Mouse (Mus musculus) E14TG2a.4 (cell line): ENCODE measurements around the gene Acin1.

Experiments used
- H3K27me3 ChIP-seq: 2 replicates; pipeline ENCODE4 v1.6.1; 2014; ENCODE audit warnings: low read length, control low read depth; ENCODE audit not compliant: insufficient read depth
- H3K36me3 ChIP-seq: 2 replicates; pipeline ENCODE4 v1.6.1; 2014; ENCODE audit warnings: low read length, control low read depth; ENCODE audit not compliant: insufficient read depth
- H3K4me1 ChIP-seq: replicated peaks from 2 replicates; pipeline ENCODE4 v1.6.1; 2014; ENCODE audit warnings: low read depth, low read length, control low read depth
- H3K4me3 ChIP-seq: replicated peaks from 2 replicates; pipeline ENCODE4 v1.5.1; 2014; ENCODE audit warnings: mild to moderate bottlenecking, low read length
- H3K9me3 ChIP-seq: 2 replicates; pipeline ENCODE4 v1.6.1; 2014; ENCODE audit warnings: low read length, control low read depth
- CTCF ChIP-seq: conservative IDR thresholded peaks from 2 replicates; pipeline ENCODE4 v1.5.1; 2014; ENCODE audit warnings: low read length
- NANOG ChIP-seq: IDR thresholded peaks from 2 replicates; pipeline ENCODE4 v1.6.1; 2014; ENCODE audit warnings: borderline replicate concordance, low read length, mixed read lengths
- POU5F1 ChIP-seq: IDR thresholded peaks from 2 replicates; pipeline ENCODE4 v1.6.1; 2014; ENCODE audit warnings: low read length, borderline replicate concordance

Gene Acin1

GRCm38 (mm10) chr14:54632252-54632651 is 54.5 kb downstream of the Acin1 start:
- peak overlapping the region; percentile 84 for H3K4me3 ChIP-seq
- TF ChIP-seq CTCF = no peak
- no peak for TF ChIP-seq NANOG
- no peak for TF ChIP-seq POU5F1
- peaks cover 28% of the 10 kb centered on the region for H3K4me1 ChIP-seq
- H3K27me3 ChIP-seq = peaks cover 41% of the 10 kb centered on the region
- H3K36me3 ChIP-seq = no peaks in the 10 kb centered on the region
- no peaks in the 10 kb centered on the region for H3K9me3 ChIP-seq

DNA sequence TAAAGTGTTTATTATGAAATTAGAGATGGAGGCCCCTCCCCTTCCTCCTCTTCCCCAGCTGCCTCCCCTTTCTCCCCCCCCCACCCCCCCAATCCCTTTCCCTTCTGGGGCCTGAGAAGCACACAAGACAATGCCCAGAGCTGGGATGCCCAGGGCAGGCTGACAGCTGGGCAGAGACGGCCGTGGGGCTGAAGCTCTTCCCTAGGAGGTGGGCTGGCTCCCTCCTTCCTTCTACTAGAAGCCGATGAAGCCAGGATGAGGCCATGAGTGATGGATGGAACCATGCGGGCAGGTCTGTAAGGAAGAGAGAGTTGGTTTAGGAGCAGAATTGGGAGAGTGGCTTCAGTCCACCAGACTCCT is 55.5 kb downstream of the Acin1 start:
- Histone ChIP-seq H3K27me3 (peaks cover 51% of the 10 kb centered on the region), H3K9me3 (no peaks in the 10 kb centered on the region), H3K36me3 (no peaks in the 10 kb centered on the region), H3K4me1 (peaks cover 23% of the 10 kb centered on the region), H3K4me3 (peak overlapping the region; percentile 84; the same call in 1 of the 2 replicates)
- TF ChIP-seq NANOG = no peak
- no peak for TF ChIP-seq POU5F1
- TF ChIP-seq CTCF = no peak

GRCm38 (mm10) chr14:54630583-54631239 is 56.0 kb downstream of the Acin1 start:
- H3K27me3 ChIP-seq = peaks cover 56% of the 10 kb centered on the region

DNA sequence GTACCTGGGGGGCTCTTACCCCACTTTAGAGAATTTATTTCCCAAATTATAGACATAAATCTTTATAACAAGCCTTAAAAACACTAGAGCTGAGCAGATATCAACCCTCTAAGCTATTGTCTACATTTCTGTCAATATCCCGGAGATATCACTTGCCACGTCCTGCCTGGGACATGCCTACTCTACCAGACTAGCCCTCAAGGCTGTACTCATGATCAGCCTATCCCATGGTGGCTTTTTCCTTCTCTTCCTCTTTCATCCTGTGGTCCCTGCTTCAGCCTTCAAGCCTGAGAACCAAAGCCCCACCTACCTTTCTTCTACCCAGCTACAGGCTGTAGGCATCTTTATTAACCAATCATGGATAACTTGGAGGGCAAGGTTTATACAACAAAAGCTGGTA is 56.9 kb downstream of the Acin1 start:
- peaks cover 31% of the 10 kb centered on the region for H3K4me1 ChIP-seq
- H3K4me3 ChIP-seq = no peak overlapping the region
- peaks cover 65% of the 10 kb centered on the region for H3K27me3 ChIP-seq
- H3K9me3 ChIP-seq = no peaks in the 10 kb centered on the region
- H3K36me3 ChIP-seq = no peaks in the 10 kb centered on the region
- TF ChIP-seq NANOG (no peak), CTCF (no peak), POU5F1 (no peak)

More at GRCm38 (mm10) chr14:54630583-54631239, 56.0 kb downstream of the Acin1 start:
- Histone ChIP-seq H3K4me1 (peaks cover 23% of the 10 kb centered on the region), H3K36me3 (no peaks in the 10 kb centered on the region), H3K9me3 (no peaks in the 10 kb centered on the region), H3K4me3 (no peak overlapping the region)
- TF ChIP-seq POU5F1 (no peak), NANOG (no peak), CTCF (no peak)

- Histone ChIP-seq H3K36me3 (no peaks in the 10 kb centered on the region), H3K4me1 (peaks cover 33% of the 10 kb centered on the region), H3K4me3 (no peak overlapping the region), H3K27me3 (peaks cover 66% of the 10 kb centered on the region), H3K9me3 (no peaks in the 10 kb centered on the region)
- TF ChIP-seq NANOG = no peak
- no peak for TF ChIP-seq POU5F1
- no peak for TF ChIP-seq CTCF
Observed at GRCm38 (mm10) chr14:54628103-54628502, 58.6 kb downstream of the Acin1 start.

DNA sequence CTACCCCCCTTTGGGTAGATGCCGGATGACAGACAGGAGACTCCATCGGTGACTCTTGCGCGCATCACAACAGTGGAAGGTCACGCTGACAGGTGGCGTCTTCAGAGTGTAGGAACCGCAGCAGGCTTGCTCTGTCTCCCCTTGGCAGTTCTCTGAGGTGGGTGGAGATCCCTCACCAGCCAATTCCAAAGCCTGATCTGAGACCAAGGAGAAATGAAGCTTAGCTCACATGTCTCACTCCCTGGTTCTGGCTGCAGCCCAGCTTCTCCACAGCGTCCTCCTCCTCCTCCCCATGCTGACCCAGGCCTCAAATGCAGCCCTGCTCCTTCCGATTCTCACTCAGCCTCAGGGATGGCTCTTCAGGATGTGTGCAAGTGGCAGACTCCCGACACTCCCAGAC is 61.8 kb downstream of the Acin1 start:
- no peaks in the 10 kb centered on the region for H3K9me3 ChIP-seq
- no peak for TF ChIP-seq POU5F1
- TF ChIP-seq NANOG = no peak
- no peak for TF ChIP-seq CTCF
- H3K36me3 ChIP-seq = no peaks in the 10 kb centered on the region
- H3K4me3 ChIP-seq = peak overlapping the region; percentile 70
- peaks cover 22% of the 10 kb centered on the region for H3K4me1 ChIP-seq
- H3K27me3 ChIP-seq = peaks cover 42% of the 10 kb centered on the region

- no peaks in the 10 kb centered on the region; the same call in 1 of the 2 replicates for H3K9me3 ChIP-seq
- H3K4me1 ChIP-seq = peaks cover 20% of the 10 kb centered on the region
- TF ChIP-seq CTCF (no peak), POU5F1 (no peak), NANOG (no peak)
- no peaks in the 10 kb centered on the region for H3K36me3 ChIP-seq
- H3K27me3 ChIP-seq = peaks cover 35% of the 10 kb centered on the region
- no peak overlapping the region for H3K4me3 ChIP-seq
Observed at GRCm38 (mm10) chr14:54623334-54623733, 63.4 kb downstream of the Acin1 start.

DNA sequence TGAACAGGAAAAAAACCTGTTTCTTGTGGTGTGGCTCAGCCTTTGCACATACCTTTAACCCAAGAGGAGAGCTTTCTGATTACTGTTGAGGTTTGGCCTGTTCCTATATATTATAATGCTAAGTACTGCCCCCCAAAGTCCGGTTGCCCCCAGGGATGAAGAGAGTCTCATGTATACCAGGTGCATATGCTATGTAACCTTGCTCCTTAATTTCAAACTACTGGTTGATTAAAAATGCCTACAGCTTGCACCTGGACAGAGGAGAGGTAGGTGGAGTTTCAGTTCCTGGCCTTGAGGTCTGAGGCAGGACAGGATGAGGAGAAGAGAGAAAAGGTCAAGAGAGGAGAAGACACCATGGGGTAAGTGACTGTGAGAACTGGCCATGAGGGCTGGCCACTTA is 65.6 kb downstream of the Acin1 start, which contains the start of gene Psmb11:
Gene Psmb11 (plus strand): TSS at position 301 of the 400 bp plus-strand sequence.
- no peak within 1 kb of the TSS for H3K4me3 ChIP-seq
- peaks cover 19% of the 10 kb centered on the region for H3K27me3 ChIP-seq
- H3K9me3 ChIP-seq = no peaks in the 10 kb centered on the region; the same call in 1 of the 2 replicates
- peaks cover 5% of the 10 kb centered on the region for H3K36me3 ChIP-seq
- H3K4me1 ChIP-seq = peaks cover 24% of the 10 kb centered on the region
- TF ChIP-seq POU5F1 = no peak
- TF ChIP-seq NANOG = no peak
- no peak for TF ChIP-seq CTCF
